Mouse (Mus musculus) forebrain, embryonic 11.5 days (tissue): ENCODE data around the gene Klf13. TPM values are rescaled to one million over a fixed set of nuclear protein-coding genes. Genes with fewer than 3 reads are reported as not detected.

Source experiments
- ATAC-seq: fragments of 200-750 bp; cut with Nextera tagmentation; replicated peaks from 2 replicates; pipeline ENCODE4 v1.8.0; 2017; ENCODE audit warnings: moderate TSS enrichment; ENCODE audit not compliant: low FRiP score
- DNase-seq: peaks from one replicate; pipeline ENCODE4 v3.0.0-alpha.2; 2017; ENCODE audit warnings: low spot score
- H3K27ac ChIP-seq: fragments of 300-500 bp; sonication (generic); 2 replicates; pipeline ENCODE4 v1.5.1; 2014; ENCODE audit warnings: low read depth, low read length
- H3K27me3 ChIP-seq: fragments of 300-500 bp; sonication (generic); 2 replicates; pipeline ENCODE4 v1.6.1; 2014; ENCODE audit warnings: mild to moderate bottlenecking, low read length, mixed read lengths; ENCODE audit not compliant: control insufficient read depth, insufficient read depth
- H3K36me3 ChIP-seq: fragments of 300-500 bp; sonication (generic); 2 replicates; pipeline ENCODE4 v1.6.1; 2014; ENCODE audit warnings: mild to moderate bottlenecking, low read length, moderate library complexity, mixed read lengths; ENCODE audit not compliant: control insufficient read depth, insufficient read depth
- H3K4me1 ChIP-seq: fragments of 300-500 bp; sonication (generic); replicated peaks from 2 replicates; pipeline ENCODE4 v1.6.1; 2014; ENCODE audit warnings: low read length, mixed read lengths; ENCODE audit not compliant: control insufficient read depth, insufficient read depth
- H3K4me2 ChIP-seq: fragments of 300-500 bp; sonication (generic); 2 replicates; pipeline ENCODE4 v1.6.1; 2014; ENCODE audit warnings: low read depth, mild to moderate bottlenecking, low read length, moderate library complexity, mixed read lengths; ENCODE audit not compliant: severe bottlenecking
- H3K4me3 ChIP-seq: fragments of 300-500 bp; sonication (generic); 2 replicates; pipeline ENCODE4 v1.5.1; 2014; ENCODE audit warnings: low read depth, low read length
- H3K9ac ChIP-seq: fragments of 300-500 bp; sonication (generic); 2 replicates; pipeline ENCODE4 v1.6.1; 2014; ENCODE audit warnings: low read length
- H3K9me3 ChIP-seq: fragments of 300-500 bp; sonication (generic); 2 replicates; pipeline ENCODE4 v1.6.1; 2016; ENCODE audit warnings: low read length, mixed read lengths; ENCODE audit not compliant: control insufficient read depth
- WGBS: fragments of 180-500 bp; shearing (Covaris S2); extraction: QIAGEN DNeasy Blood & Tissue Kit; methylation state at CpG from one replicate; pipeline ENCODE4 v1.1.7; 2014; 5-methylcytosine and 5-hydroxymethylcytosine counted together
- polyA plus RNA-seq: library from polyadenylated mRNA; unstranded; fragments of >200 nt; fragmentation: Nextera tagmentation; extraction: Ambion mirVana; gene quantifications from 2 replicates; pipeline ENCODE4 v1.2.1, GENCODE M21; 2014

The Klf13 gene
- polyA plus RNA-seq, 1 experiment from 2014 or later = 26.6 TPM

DNA sequence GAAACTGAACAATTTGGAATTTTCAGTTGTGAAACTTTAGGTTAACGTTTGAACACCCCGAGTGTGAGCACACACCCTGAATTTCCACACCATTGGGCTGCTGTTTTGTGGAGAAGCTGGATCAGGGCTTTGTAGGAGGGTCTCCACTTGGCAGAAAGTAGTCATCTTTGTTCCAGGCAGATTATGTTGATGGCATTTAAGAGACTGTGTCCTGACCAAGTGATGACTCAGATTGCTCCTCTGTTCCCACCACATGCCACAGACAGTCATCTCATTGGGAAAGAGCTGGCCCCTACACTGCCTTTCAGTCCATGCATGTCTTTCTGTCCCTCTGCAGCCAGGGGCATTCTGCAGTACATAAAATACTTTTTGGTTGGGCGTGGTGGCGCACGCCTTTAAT is 1.6 kb upstream of the Klf13 start:
- H3K9me3 ChIP-seq = no peaks in the 10 kb centered on the region
- ATAC-seq (no peak), DNase-seq (no peak)
- peaks cover 11% of the 10 kb centered on the region for H3K4me1 ChIP-seq
- WGBS = 87% methylated on average over 5 of the region's 5 CpGs
- no peak overlapping the region for H3K4me2 ChIP-seq
- H3K27me3 ChIP-seq = 0 out of 2 replicates have a peak, but pooled peaks cover 2% of the 10 kb centered on the region
- H3K36me3 ChIP-seq = no peaks in the 10 kb centered on the region
- H3K9ac ChIP-seq = no peak overlapping the region
- H3K27ac ChIP-seq = no peak overlapping the region
- no peak overlapping the region for H3K4me3 ChIP-seq

DNA sequence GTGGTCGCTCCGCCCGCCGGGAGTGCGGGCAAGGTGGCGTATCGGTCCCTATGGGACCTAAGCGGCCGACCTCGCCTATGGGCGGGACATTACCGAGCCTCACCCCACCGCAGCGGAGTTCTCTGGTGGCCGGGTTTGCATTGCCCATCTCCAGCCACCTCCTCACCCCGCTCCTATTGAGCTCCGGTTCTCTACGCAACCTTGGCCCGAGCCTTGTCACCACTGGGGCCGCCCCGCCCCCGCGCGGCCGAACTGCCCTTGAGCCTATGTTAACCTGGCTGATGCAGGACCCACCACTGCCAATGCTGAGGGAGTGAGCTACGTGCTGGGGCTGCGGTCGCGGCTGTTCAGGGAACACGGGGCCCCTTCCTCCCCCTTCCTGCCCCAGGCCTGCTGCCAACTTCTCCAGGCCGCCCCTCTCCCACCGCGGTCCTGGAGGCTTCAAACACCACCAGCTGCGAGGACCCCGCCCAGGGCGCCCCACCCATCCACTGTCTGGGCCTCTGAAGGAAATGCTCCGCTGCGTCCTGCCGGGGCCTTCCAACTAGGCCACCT is 759 bp upstream of the Klf13 start:
- Histone ChIP-seq H3K4me3 (peak overlapping the region; percentile 86), H3K9me3 (no peaks in the 10 kb centered on the region), H3K27me3 (0 out of 2 replicates have a peak, but pooled peaks cover 2% of the 10 kb centered on the region), H3K4me1 (peaks cover 12% of the 10 kb centered on the region), H3K9ac (peak overlapping the region; percentile 72), H3K36me3 (no peaks in the 10 kb centered on the region), H3K4me2 (peak overlapping the region; percentile 95), H3K27ac (peak overlapping the region; percentile 63)
- ATAC-seq (peak; percentile 35; the same call in 1 of the 2 replicates), DNase-seq (peak; percentile 85)
- 1% methylated on average over 36 of the region's 39 CpGs for WGBS

DNA sequence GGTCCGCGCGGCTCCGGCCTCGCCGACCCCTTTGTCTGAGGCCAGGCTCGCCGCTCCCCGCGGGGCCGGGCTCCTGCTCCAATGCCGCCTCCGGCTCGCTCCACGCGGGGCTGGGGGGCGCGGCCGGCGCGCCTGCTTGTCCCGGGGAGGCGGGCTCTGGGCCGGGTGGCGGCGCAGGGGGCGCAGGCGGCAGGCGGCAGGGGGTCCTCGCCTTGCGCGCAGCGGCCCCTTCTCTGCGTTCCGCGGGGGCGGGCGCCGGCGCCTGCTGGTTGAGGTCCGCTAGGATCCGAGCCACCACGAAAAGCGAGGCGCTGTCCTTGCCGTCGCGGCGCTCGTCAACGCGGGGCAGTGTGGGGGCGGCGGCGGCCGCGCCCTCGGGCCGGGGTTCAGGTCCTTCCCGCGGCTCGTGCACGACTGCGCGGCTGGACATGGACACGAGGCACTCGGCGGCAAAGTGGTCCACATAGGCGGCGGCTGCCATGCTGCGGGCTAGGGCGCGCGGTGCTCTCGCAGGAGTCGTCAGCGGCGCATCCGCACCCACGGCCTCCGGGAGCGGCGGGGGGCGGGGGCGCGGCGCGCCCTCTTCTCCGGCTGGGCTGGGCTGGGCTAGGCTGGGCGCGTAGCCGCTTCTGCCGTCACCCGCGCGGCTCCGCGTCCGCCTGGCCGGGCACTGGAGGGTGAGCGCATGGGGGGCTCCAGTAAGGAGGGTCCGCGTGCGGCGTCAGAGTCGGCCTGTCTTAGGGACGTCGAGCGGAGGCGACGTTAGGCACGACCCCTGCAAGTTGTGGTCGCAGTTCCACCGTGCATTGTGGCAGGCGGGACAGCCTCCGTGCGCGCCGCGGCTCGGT is 425 bp downstream of the Klf13 start:
- peak; percentile 5 for ATAC-seq
- H3K27me3 ChIP-seq = 0 out of 2 replicates have a peak, but pooled peaks cover 2% of the 10 kb centered on the region
- WGBS = under 1% methylated on average over 86 of the region's 121 CpGs
- peak overlapping the region; percentile 86 for H3K4me3 ChIP-seq
- H3K9me3 ChIP-seq = no peaks in the 10 kb centered on the region
- peak overlapping the region; percentile 88 for H3K4me2 ChIP-seq
- H3K9ac ChIP-seq = peak overlapping the region; percentile 90
- H3K36me3 ChIP-seq = no peaks in the 10 kb centered on the region
- H3K4me1 ChIP-seq = peaks cover 12% of the 10 kb centered on the region
- DNase-seq = peak; percentile 81
- peak overlapping the region; percentile 74 for H3K27ac ChIP-seq

GRCm38 (mm10) chr7:63937236-63938065 is 1.3 kb downstream of the Klf13 start:
- H3K4me3 ChIP-seq = peak overlapping the region; percentile 86
- peak overlapping the region; percentile 74 for H3K27ac ChIP-seq
- peaks cover 12% of the 10 kb centered on the region for H3K4me1 ChIP-seq
- WGBS = under 1% methylated on average over 72 of the region's 88 CpGs
- H3K9ac ChIP-seq = peak overlapping the region; percentile 90
- H3K27me3 ChIP-seq = 0 out of 2 replicates have a peak, but pooled peaks cover 2% of the 10 kb centered on the region
- H3K9me3 ChIP-seq = no peaks in the 10 kb centered on the region
- ATAC-seq (peak; percentile 35), DNase-seq (peak; percentile 89)
- H3K36me3 ChIP-seq = no peaks in the 10 kb centered on the region
- H3K4me2 ChIP-seq = peak overlapping the region; percentile 88

- Histone ChIP-seq H3K27ac (peak overlapping the region; percentile 62; the same call in 1 of the 2 replicates), H3K36me3 (no peaks in the 10 kb centered on the region), H3K4me3 (peak overlapping the region; percentile 86), H3K4me1 (peaks cover 12% of the 10 kb centered on the region), H3K9me3 (no peaks in the 10 kb centered on the region), H3K4me2 (peak overlapping the region; percentile 88), H3K27me3 (0 out of 2 replicates have a peak, but pooled peaks cover 2% of the 10 kb centered on the region), H3K9ac (peak overlapping the region; percentile 90)
- WGBS = 1% methylated on average over 11 of the region's 11 CpGs
- no peak for DNase-seq
- no peak for ATAC-seq
Measured at GRCm38 (mm10) chr7:63936986-63937235, 1.8 kb downstream of the Klf13 start.

DNA sequence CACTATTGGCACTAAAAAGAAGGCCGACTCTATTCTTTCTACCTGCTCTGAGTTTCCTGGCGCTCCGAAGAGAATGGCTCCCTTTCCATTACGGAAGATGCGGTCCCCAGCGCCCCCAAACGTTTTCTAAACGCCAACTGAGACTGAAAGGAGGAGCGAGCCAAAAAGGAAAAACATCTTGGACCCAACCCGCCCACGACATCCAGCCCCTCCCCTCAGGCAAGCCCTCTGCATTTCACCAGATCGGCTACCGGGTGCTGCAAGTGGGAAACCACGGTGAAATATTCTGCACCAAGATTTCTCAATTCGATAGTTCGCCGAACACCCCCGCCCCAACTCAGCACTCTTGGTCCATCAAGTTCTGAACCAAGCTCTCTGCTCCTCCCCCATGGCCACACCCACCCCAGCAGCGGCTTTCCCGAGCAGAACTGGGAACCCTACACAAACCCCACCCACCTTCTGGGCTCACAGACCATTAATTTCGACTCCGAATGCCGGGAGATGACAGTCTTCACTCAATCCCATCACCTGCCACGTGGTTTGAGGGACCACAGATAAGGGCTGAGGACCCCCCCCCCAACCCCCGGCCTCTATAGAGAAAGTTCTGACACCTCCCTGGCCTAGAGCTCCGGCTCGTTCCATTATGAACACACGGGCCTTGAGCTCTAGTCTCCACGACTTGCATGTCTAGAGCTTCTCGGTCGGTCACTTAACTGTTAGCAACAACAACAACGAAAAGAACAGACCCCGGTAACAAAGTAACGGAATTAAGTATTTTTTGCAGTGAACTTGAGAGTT is 2.3 kb downstream of the Klf13 start:
- H3K4me2 ChIP-seq = peak overlapping the region; percentile 88
- peaks cover 12% of the 10 kb centered on the region for H3K4me1 ChIP-seq
- under 1% methylated on average over 34 of the region's 34 CpGs for WGBS
- no peak for ATAC-seq
- H3K27ac ChIP-seq = no peak overlapping the region
- DNase-seq = peak; percentile 79
- 0 out of 2 replicates have a peak, but pooled peaks cover 2% of the 10 kb centered on the region for H3K27me3 ChIP-seq
- H3K4me3 ChIP-seq = peak overlapping the region; percentile 86
- H3K9me3 ChIP-seq = no peaks in the 10 kb centered on the region
- no peaks in the 10 kb centered on the region for H3K36me3 ChIP-seq
- H3K9ac ChIP-seq = peak overlapping the region; percentile 90

DNA sequence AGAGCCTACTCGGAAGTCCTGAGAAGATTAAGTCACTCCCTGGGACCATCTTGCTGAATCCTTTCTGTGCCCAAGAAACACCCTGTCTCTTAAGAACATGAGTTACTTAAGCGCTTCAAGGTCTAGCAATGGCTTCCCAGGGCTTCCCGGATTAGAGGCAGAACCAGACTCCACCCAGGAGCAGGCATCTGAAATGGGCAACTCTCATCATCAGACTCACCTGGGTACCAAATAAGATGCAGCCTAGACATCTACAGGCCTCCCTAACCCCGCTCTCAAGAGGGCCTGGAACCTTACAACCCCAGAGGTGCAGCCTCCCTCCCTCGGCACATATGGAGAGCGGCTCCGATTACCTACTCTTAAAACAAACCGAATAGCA is 2.9 kb downstream of the Klf13 start:
- Histone ChIP-seq H3K27ac (no peak overlapping the region), H3K4me1 (peaks cover 12% of the 10 kb centered on the region), H3K9me3 (no peaks in the 10 kb centered on the region), H3K4me2 (peak overlapping the region; percentile 88), H3K9ac (peak overlapping the region; percentile 90; the same call in 1 of the 2 replicates), H3K4me3 (peak overlapping the region; percentile 86), H3K27me3 (0 out of 2 replicates have a peak, but pooled peaks cover under 1% of the 10 kb centered on the region), H3K36me3 (no peaks in the 10 kb centered on the region)
- no peak for DNase-seq
- no peak for ATAC-seq
- WGBS = 14% methylated on average over 8 of the region's 8 CpGs

DNA sequence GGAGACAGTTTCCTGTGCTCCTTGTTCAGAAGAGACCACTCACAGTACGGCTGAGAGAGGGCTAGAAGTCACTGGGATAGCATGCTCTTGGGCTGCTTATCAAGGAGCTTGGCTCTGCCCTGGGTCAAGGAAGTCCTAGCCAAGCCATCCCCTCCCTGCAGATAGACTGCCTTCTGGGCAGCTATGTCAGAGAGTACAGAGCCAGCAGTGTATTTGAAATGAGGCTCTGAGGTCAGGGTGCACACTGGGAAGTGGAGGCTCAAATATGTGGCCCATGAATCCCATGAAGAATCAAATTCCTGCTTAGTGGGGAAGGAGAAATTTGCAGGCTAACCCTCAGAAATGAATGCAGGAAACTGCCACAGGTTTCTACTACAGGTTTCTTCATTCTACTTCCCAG is 4.2 kb downstream of the Klf13 start:
- no peak overlapping the region for H3K4me2 ChIP-seq
- H3K4me1 ChIP-seq = peaks cover 7% of the 10 kb centered on the region; the same call in 1 of the 2 replicates
- WGBS = 46% methylated on average over 1 of the region's 1 CpGs
- H3K9me3 ChIP-seq = no peaks in the 10 kb centered on the region
- ATAC-seq (no peak), DNase-seq (no peak)
- no peak overlapping the region for H3K27ac ChIP-seq
- no peak overlapping the region for H3K4me3 ChIP-seq
- no peaks in the 10 kb centered on the region for H3K36me3 ChIP-seq
- H3K27me3 ChIP-seq = no peaks in the 10 kb centered on the region
- no peak overlapping the region for H3K9ac ChIP-seq
